Mouse (Mus musculus): ENCODE results near the gene Pprc1. TPM values are rescaled to one million over a fixed set of nuclear protein-coding genes. Genes with fewer than 3 reads are reported as not detected.

The Pprc1 gene
- polyA plus RNA-seq, 1 experiment from 2014 or later: 30.3 TPM

DNA sequence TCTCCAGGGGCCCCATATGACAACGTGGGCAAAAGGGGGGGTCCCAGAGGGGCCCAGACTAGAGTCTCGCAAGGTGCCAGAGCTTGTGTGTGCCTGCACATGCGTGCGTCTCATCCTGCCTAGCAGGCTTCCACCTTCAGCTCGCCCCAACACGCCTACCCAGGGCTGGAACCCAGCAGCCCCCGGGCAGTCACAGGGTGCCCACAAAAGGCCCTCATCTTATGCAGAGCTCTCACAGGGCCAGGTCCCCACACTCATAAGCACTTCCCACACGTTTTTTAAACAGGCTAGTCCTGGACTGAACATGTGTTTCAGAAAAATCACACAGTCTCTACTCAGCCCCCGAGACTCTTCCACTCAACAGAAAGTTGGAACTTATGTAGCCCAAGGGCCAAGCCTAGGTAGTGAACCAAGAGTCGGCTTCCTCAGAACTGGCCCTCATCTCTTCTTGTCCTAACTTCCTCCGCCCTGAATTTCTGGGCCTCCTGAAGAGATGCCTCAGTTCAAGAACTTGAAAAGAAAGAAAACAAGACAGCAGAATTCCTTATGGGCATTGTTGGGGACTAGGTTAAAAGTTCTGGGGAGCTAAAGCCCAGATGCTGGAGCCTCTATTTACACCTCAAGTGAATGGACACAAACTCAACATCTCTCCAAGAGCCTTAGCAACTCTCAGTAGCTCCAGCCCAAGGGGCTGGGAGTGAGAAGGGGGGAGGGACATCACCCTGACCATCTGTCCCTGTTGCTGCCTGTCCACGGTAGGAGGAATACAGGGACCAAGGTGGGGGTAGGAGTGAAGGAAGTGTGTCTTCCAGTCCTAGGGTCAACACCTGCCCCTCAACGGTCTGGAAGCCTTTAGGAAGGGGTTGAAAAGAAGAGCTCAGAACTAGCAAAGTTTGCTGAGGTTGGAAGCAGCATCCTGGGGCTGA lies 6.5 kb upstream of the Pprc1 start:
- H3K27me3 ChIP-seq (ENCODE audit: control insufficient read depth, insufficient read depth, low read length): no peaks in the 10 kb centered on the region
- no peak for ATAC-seq (ENCODE audit: insufficient read depth, low FRiP score)
- H3K4me3 ChIP-seq (replicated peaks; ENCODE audit: low read length): peak overlapping the region; percentile 75
- peaks cover 21% of the 10 kb centered on the region for H3K36me3 ChIP-seq (ENCODE audit: control insufficient read depth, insufficient read depth, low read length)
- WGBS: 3% methylated on average over 13 of the region's 13 CpGs
- no peaks in the 10 kb centered on the region for H3K9me3 ChIP-seq (replicated peaks; ENCODE audit: control insufficient read depth, low read length)
- peaks cover 52% of the 10 kb centered on the region for H3K4me1 ChIP-seq (ENCODE audit: control insufficient read depth, insufficient read depth, low read length)
- H3K27ac ChIP-seq (ENCODE audit: low read length): peak overlapping the region; percentile 89
- H3K9ac ChIP-seq (ENCODE audit: low read length): peak overlapping the region; percentile 95
- peak overlapping the region; percentile 92 for H3K4me2 ChIP-seq (ENCODE audit: low read depth, low read length)

DNA sequence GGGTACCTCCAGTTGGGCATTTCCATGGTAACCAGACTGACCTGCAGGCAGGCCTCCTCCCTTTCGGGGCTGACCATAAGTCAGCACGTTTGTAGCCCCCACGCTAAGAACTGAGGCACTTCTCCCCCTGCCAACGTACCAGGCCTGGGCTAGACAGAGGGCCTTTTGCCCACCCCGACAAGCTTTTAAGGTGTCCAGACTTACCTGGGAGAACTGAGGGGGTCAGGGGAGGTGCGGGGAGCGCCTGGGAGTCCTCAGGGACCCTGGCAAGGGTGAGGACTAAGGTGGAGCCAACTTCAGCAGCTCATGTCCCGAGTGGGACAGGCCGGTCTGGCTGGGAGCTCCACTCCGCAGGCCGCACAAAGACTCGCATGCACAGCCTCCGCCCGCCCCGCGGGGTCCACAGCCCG lies 5.8 kb upstream of the Pprc1 start:
- 2% methylated on average over 14 of the region's 17 CpGs for WGBS
- H3K4me1 ChIP-seq (ENCODE audit: control insufficient read depth, insufficient read depth, low read length): peaks cover 58% of the 10 kb centered on the region
- no peaks in the 10 kb centered on the region for H3K9me3 ChIP-seq (replicated peaks; ENCODE audit: control insufficient read depth, low read length)
- peak overlapping the region; percentile 95 for H3K9ac ChIP-seq (ENCODE audit: low read length)
- peaks cover 14% of the 10 kb centered on the region for H3K36me3 ChIP-seq (ENCODE audit: control insufficient read depth, insufficient read depth, low read length)
- H3K27ac ChIP-seq (ENCODE audit: low read length): peak overlapping the region; percentile 89
- no peak for ATAC-seq (ENCODE audit: insufficient read depth, low FRiP score)
- no peaks in the 10 kb centered on the region for H3K27me3 ChIP-seq (ENCODE audit: control insufficient read depth, insufficient read depth, low read length)
- H3K4me2 ChIP-seq (ENCODE audit: low read depth, low read length): peak overlapping the region; percentile 92
- H3K4me3 ChIP-seq (replicated peaks; ENCODE audit: low read length): peak overlapping the region; percentile 75

DNA sequence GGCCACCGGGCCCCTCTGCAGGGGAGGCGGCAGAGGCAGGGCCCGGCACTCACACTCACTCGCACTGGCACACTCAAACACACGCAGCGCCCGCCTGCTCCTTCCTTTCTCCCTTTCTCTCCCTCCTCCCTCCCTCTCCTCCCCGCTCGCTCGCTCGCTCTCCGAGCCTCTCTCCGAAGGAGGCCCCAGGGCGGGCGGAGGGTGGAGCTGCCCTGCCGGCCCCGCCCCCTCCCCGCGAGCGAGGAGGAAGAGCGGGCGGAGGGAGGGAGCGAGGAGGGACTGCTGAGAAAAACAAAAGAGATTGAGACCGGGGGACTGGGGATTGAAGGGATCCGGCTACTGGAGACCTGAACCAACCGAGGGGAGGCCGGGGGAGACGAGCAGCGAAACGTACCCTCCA lies 5.2 kb upstream of the Pprc1 start:
- peak overlapping the region; percentile 75 for H3K4me3 ChIP-seq (replicated peaks; ENCODE audit: low read length)
- H3K36me3 ChIP-seq (ENCODE audit: control insufficient read depth, insufficient read depth, low read length): peaks cover 8% of the 10 kb centered on the region
- H3K9me3 ChIP-seq (replicated peaks; ENCODE audit: control insufficient read depth, low read length): no peaks in the 10 kb centered on the region
- H3K4me2 ChIP-seq (ENCODE audit: low read depth, low read length): peak overlapping the region; percentile 92
- H3K4me1 ChIP-seq (ENCODE audit: control insufficient read depth, insufficient read depth, low read length): peaks cover 62% of the 10 kb centered on the region
- under 1% methylated on average over 26 of the region's 30 CpGs for WGBS
- H3K27me3 ChIP-seq (ENCODE audit: control insufficient read depth, insufficient read depth, low read length): no peaks in the 10 kb centered on the region
- H3K27ac ChIP-seq (ENCODE audit: low read length): peak overlapping the region; percentile 89
- H3K9ac ChIP-seq (ENCODE audit: low read length): peak overlapping the region; percentile 95
- ATAC-seq (ENCODE audit: insufficient read depth, low FRiP score): peak; percentile 85

- H3K27ac ChIP-seq (ENCODE audit: low read length): peak overlapping the region; percentile 89
- no peaks in the 10 kb centered on the region for H3K36me3 ChIP-seq (ENCODE audit: control insufficient read depth, insufficient read depth, low read length)
- H3K4me3 ChIP-seq (replicated peaks; ENCODE audit: low read length): peak overlapping the region; percentile 75
- H3K9me3 ChIP-seq (replicated peaks; ENCODE audit: control insufficient read depth, low read length): no peaks in the 10 kb centered on the region
- WGBS: 27% methylated on average over 14 of the region's 14 CpGs
- H3K4me1 ChIP-seq (ENCODE audit: control insufficient read depth, insufficient read depth, low read length): peaks cover 62% of the 10 kb centered on the region
- no peak for ATAC-seq (ENCODE audit: insufficient read depth, low FRiP score)
- no peaks in the 10 kb centered on the region for H3K27me3 ChIP-seq (ENCODE audit: control insufficient read depth, insufficient read depth, low read length)
- peak overlapping the region; percentile 95 for H3K9ac ChIP-seq (ENCODE audit: low read length)
- H3K4me2 ChIP-seq (ENCODE audit: low read depth, low read length): peak overlapping the region; percentile 64
Measured at GRCm38 (mm10) chr19:46040149-46040902, 4.4 kb upstream of the Pprc1 start.

- Histone ChIP-seq H3K4me3 (replicated peaks; ENCODE audit: low read length) (peak overlapping the region; percentile 97), H3K4me1 (ENCODE audit: control insufficient read depth, insufficient read depth, low read length) (peaks cover 69% of the 10 kb centered on the region), H3K9ac (ENCODE audit: low read length) (peak overlapping the region; percentile 98), H3K27ac (ENCODE audit: low read length) (peak overlapping the region; percentile 99), H3K4me2 (ENCODE audit: low read depth, low read length) (peak overlapping the region; percentile 94), H3K36me3 (ENCODE audit: control insufficient read depth, insufficient read depth, low read length) (no peaks in the 10 kb centered on the region), H3K27me3 (ENCODE audit: control insufficient read depth, insufficient read depth, low read length) (no peaks in the 10 kb centered on the region), H3K9me3 (replicated peaks; ENCODE audit: control insufficient read depth, low read length) (no peaks in the 10 kb centered on the region)
- ATAC-seq (ENCODE audit: insufficient read depth, low FRiP score): no peak
- WGBS: 16% methylated on average over 7 of the region's 7 CpGs
Measured at GRCm38 (mm10) chr19:46041299-46041932, 3.3 kb upstream of the Pprc1 start.

- Histone ChIP-seq H3K4me2 (ENCODE audit: low read depth, low read length) (peak overlapping the region; percentile 94), H3K36me3 (ENCODE audit: control insufficient read depth, insufficient read depth, low read length) (no peaks in the 10 kb centered on the region), H3K4me1 (ENCODE audit: control insufficient read depth, insufficient read depth, low read length) (peaks cover 69% of the 10 kb centered on the region), H3K27me3 (ENCODE audit: control insufficient read depth, insufficient read depth, low read length) (no peaks in the 10 kb centered on the region), H3K9ac (ENCODE audit: low read length) (peak overlapping the region; percentile 98), H3K4me3 (replicated peaks; ENCODE audit: low read length) (peak overlapping the region; percentile 97), H3K27ac (ENCODE audit: low read length) (peak overlapping the region; percentile 99), H3K9me3 (replicated peaks; ENCODE audit: control insufficient read depth, low read length) (no peaks in the 10 kb centered on the region)
- ATAC-seq (ENCODE audit: insufficient read depth, low FRiP score): peak; percentile 5; the same call in 1 of the 2 replicates
- under 1% methylated on average over 9 of the region's 14 CpGs for WGBS
Measured at GRCm38 (mm10) chr19:46041933-46042475, 2.7 kb upstream of the Pprc1 start.

DNA sequence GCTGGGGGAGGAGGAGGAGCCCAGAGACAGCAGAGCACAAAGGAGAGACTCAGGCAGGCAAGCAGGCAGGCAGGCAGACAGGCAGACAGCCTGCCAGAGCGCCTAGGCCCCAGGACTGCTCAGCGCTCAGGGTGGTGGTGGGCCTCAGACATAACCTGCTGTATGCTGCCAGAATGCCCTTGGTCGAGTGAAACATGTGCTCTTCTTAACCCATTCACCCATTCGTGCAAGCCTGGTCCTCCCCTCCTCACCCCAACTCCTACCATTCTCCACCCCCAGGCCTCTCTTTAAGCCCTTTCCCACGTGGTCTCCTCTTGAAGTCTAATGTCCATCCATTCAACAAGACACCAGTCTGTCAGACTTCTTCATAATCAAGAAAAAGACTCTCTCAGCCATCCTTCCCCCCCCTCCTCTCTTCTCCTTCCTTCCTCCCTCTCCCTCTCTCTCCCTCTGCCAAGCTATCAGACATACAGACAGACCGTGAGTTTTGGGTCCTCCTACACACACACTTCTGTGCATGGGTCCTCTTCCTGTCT lies 2.1 kb upstream of the Pprc1 start:
- Histone ChIP-seq H3K9ac (ENCODE audit: low read length) (peak overlapping the region; percentile 98), H3K36me3 (ENCODE audit: control insufficient read depth, insufficient read depth, low read length) (no peaks in the 10 kb centered on the region), H3K9me3 (replicated peaks; ENCODE audit: control insufficient read depth, low read length) (no peaks in the 10 kb centered on the region), H3K27me3 (ENCODE audit: control insufficient read depth, insufficient read depth, low read length) (no peaks in the 10 kb centered on the region), H3K27ac (ENCODE audit: low read length) (peak overlapping the region; percentile 99), H3K4me1 (ENCODE audit: control insufficient read depth, insufficient read depth, low read length) (peaks cover 64% of the 10 kb centered on the region), H3K4me3 (replicated peaks; ENCODE audit: low read length) (peak overlapping the region; percentile 97), H3K4me2 (ENCODE audit: low read depth, low read length) (peak overlapping the region; percentile 94)
- 8% methylated on average over 6 of the region's 6 CpGs for WGBS
- ATAC-seq (ENCODE audit: insufficient read depth, low FRiP score): no peak

DNA sequence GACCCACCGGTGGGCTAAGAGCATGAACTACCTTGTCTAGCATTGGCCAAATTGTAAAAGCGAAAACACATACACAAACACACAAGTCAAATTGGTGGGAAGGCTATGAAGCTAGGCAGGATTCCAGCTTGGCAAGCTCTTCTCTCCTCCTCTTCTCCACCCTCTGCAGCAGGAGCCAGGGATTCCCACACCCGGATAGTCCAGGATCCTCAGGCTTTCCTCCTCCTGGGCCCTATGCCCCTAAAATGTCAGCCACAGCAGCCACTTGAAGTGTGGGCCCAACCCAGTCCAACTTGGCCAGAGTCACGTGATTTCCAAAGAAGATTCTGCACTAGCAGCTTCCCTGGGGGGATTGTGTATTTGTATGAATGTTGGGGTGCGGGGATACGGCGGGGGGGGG lies 1.3 kb upstream of the Pprc1 start:
- peak overlapping the region; percentile 97 for H3K4me3 ChIP-seq (replicated peaks; ENCODE audit: low read length)
- H3K9ac ChIP-seq (ENCODE audit: low read length): peak overlapping the region; percentile 98
- H3K4me1 ChIP-seq (ENCODE audit: control insufficient read depth, insufficient read depth, low read length): peaks cover 57% of the 10 kb centered on the region
- H3K36me3 ChIP-seq (ENCODE audit: control insufficient read depth, insufficient read depth, low read length): no peaks in the 10 kb centered on the region
- H3K4me2 ChIP-seq (ENCODE audit: low read depth, low read length): peak overlapping the region; percentile 94
- WGBS: 53% methylated on average over 7 of the region's 7 CpGs
- H3K9me3 ChIP-seq (replicated peaks; ENCODE audit: control insufficient read depth, low read length): no peaks in the 10 kb centered on the region
- peak overlapping the region; percentile 99 for H3K27ac ChIP-seq (ENCODE audit: low read length)
- no peak for ATAC-seq (ENCODE audit: insufficient read depth, low FRiP score)
- H3K27me3 ChIP-seq (ENCODE audit: control insufficient read depth, insufficient read depth, low read length): no peaks in the 10 kb centered on the region
